Mouse (Mus musculus) myocyte (in vitro differentiated cells): ENCODE measurements around the gene Gm17324.

ENCODE experiments used
- CEBPB ChIP-seq: IDR thresholded peaks from 2 replicates; pipeline ENCODE4 v1.6.1; 2011; ENCODE audit warnings: mild to moderate bottlenecking, moderate library complexity; ENCODE audit not compliant: poor library complexity, insufficient read depth, severe bottlenecking
- MAX ChIP-seq: IDR thresholded peaks from one replicate; pipeline ENCODE4 v1.6.1; 2011; ENCODE audit warnings: low read depth, mild to moderate bottlenecking, control low read depth
- POLR2A ChIP-seq: IDR thresholded peaks from one replicate; pipeline ENCODE4 v1.6.1; 2011; ENCODE audit warnings: low read depth, mild to moderate bottlenecking, control low read depth, moderate library complexity; ENCODE audit not compliant: insufficient read length

DNA sequence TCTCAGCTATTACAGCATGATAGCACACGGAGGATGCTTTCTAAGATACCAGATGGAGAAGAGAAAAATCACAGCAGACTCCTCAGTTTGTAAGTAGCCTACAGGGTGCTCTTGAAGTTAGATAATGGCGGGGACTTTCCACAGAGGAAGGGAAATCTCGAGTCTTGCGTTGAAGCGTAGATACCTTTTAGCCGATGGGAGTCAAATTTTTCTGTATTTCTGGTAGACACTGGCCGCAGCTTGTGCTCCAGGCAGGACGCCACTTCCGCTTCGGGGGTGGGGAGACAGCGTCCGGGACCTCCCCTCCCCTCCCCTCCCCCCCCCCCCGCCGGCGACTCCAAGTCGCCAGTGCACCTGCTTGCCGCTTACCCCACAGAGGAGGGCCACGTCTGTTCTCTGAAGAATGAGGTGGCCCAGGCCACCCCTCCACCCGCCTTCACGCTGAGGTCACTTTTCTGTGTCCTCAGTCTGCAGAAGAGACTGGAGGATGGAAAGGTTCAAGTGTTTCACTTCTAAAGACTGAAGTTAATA, 40.4 kb upstream of the Gm17324 start, which contains the start of gene Eef1a1:
- TF ChIP-seq POLR2A (peak; percentile 29), MAX (no peak), CEBPB (no peak)
